Mouse (Mus musculus) liver, embryonic 11.5 days (tissue): Measurements from ENCODE around the gene Slc2a9. TPM values are rescaled to one million over a fixed set of nuclear protein-coding genes. Genes with fewer than 3 reads are reported as not detected.

Source experiments
- ATAC-seq: fragments of 200-750 bp; cut with Nextera tagmentation; replicated peaks from 2 replicates; pipeline ENCODE4 v1.8.0; 2017; ENCODE audit warnings: moderate number of reproducible peaks, mild to moderate bottlenecking, moderate TSS enrichment, moderate library complexity; ENCODE audit not compliant: low FRiP score
- DNase-seq: peaks from one replicate; pipeline ENCODE4 v3.0.0-alpha.2; 2017; ENCODE audit warnings: low spot score
- H3K27ac ChIP-seq: fragments of 300-500 bp; sonication (generic); 2 replicates; pipeline ENCODE4 v1.5.1; 2014; ENCODE audit warnings: mild to moderate bottlenecking, low read depth, low read length, control low read depth
- H3K27me3 ChIP-seq: fragments of 300-500 bp; sonication (generic); replicated peaks from 2 replicates; pipeline ENCODE4 v1.6.1; 2014; ENCODE audit warnings: low read length, mixed read lengths; ENCODE audit not compliant: control insufficient read depth, insufficient read depth
- H3K36me3 ChIP-seq: fragments of 300-500 bp; sonication (generic); 2 replicates; pipeline ENCODE4 v1.6.1; 2014; ENCODE audit warnings: mild to moderate bottlenecking, low read length, moderate library complexity, mixed read lengths; ENCODE audit not compliant: control insufficient read depth, insufficient read depth
- H3K4me1 ChIP-seq: fragments of 300-500 bp; sonication (generic); replicated peaks from 2 replicates; pipeline ENCODE4 v1.6.1; 2014; ENCODE audit warnings: low read length, mixed read lengths; ENCODE audit not compliant: control insufficient read depth, insufficient read depth
- H3K4me2 ChIP-seq: fragments of 300-500 bp; sonication (generic); 2 replicates; pipeline ENCODE4 v1.6.1; 2014; ENCODE audit warnings: mild to moderate bottlenecking, control low read depth, moderate library complexity
- H3K4me3 ChIP-seq: fragments of 300-500 bp; sonication (generic); 2 replicates; pipeline ENCODE4 v1.5.1; 2014; ENCODE audit warnings: low read depth, low read length, control low read depth
- H3K9ac ChIP-seq: fragments of 300-500 bp; sonication (generic); 2 replicates; pipeline ENCODE4 v1.6.1; 2014; ENCODE audit warnings: low read depth, low read length, control low read depth
- H3K9me3 ChIP-seq: fragments of 300-500 bp; sonication (generic); 2 replicates; pipeline ENCODE4 v1.6.1; 2016; ENCODE audit warnings: low read length, inconsistent platforms, mixed read lengths; ENCODE audit not compliant: control insufficient read depth
- WGBS: fragments of 180-500 bp; shearing (Covaris S2); extraction: QIAGEN DNeasy Blood & Tissue Kit; methylation state at CpG from one replicate; pipeline ENCODE4 v1.1.7; 2014; 5-methylcytosine and 5-hydroxymethylcytosine counted together
- polyA plus RNA-seq: library from polyadenylated mRNA; unstranded; fragments of >200 nt; fragmentation: Nextera tagmentation; extraction: Ambion mirVana; gene quantifications from 2 replicates; pipeline ENCODE4 v1.2.1, GENCODE M21; 2014

Gene Slc2a9
- polyA plus RNA-seq, 1 experiment from 2014 or later: 1.8 TPM

DNA sequence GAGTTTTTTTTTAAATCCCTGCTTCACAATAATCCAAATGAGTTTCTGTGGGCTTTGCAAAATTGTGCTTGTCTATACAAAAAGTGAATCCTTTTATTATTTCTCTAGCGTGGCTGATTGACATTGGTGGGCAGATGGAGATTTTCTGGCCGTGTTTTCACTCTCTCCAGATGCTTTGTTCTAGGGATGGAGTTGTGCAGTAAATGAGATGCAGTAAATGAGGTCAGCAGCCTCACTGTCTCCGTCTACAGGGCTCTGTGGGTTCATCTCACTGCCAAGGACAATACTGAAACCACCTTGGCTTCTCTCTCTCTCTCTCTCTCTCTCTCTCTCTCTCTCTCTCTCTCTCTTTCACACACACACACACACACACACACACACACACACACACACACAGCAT lies 99.3 kb downstream of the Slc2a9 start:
- no peak overlapping the region for H3K27ac ChIP-seq
- H3K4me1 ChIP-seq: no peaks in the 10 kb centered on the region
- no peak overlapping the region for H3K9ac ChIP-seq
- no peaks in the 10 kb centered on the region for H3K9me3 ChIP-seq
- H3K36me3 ChIP-seq: no peaks in the 10 kb centered on the region
- no peak overlapping the region for H3K4me3 ChIP-seq
- H3K27me3 ChIP-seq: no peaks in the 10 kb centered on the region
- WGBS: 60% methylated on average over 3 of the region's 3 CpGs
- DNase-seq (no peak), ATAC-seq (no peak)
- no peak overlapping the region for H3K4me2 ChIP-seq

GRCm38 (mm10) chr5:38402288-38402687 lies 100.7 kb downstream of the Slc2a9 start:
- H3K27me3 ChIP-seq: no peaks in the 10 kb centered on the region
- no peak overlapping the region for H3K9ac ChIP-seq
- H3K27ac ChIP-seq: no peak overlapping the region
- H3K4me2 ChIP-seq: no peak overlapping the region
- H3K36me3 ChIP-seq: no peaks in the 10 kb centered on the region
- ATAC-seq (no peak), DNase-seq (no peak)
- no peaks in the 10 kb centered on the region for H3K9me3 ChIP-seq
- no peaks in the 10 kb centered on the region for H3K4me1 ChIP-seq
- H3K4me3 ChIP-seq: no peak overlapping the region
- 80% methylated on average over 3 of the region's 3 CpGs for WGBS

GRCm38 (mm10) chr5:38388857-38389256 lies 114.1 kb downstream of the Slc2a9 start:
- WGBS: 33% methylated on average over 2 of the region's 2 CpGs
- H3K9ac ChIP-seq: no peak overlapping the region
- no peak overlapping the region for H3K27ac ChIP-seq
- no peaks in the 10 kb centered on the region for H3K4me1 ChIP-seq
- no peaks in the 10 kb centered on the region for H3K27me3 ChIP-seq
- H3K4me2 ChIP-seq: no peak overlapping the region
- no peaks in the 10 kb centered on the region for H3K9me3 ChIP-seq
- DNase-seq (no peak), ATAC-seq (no peak)
- H3K4me3 ChIP-seq: no peak overlapping the region
- H3K36me3 ChIP-seq: no peaks in the 10 kb centered on the region

DNA sequence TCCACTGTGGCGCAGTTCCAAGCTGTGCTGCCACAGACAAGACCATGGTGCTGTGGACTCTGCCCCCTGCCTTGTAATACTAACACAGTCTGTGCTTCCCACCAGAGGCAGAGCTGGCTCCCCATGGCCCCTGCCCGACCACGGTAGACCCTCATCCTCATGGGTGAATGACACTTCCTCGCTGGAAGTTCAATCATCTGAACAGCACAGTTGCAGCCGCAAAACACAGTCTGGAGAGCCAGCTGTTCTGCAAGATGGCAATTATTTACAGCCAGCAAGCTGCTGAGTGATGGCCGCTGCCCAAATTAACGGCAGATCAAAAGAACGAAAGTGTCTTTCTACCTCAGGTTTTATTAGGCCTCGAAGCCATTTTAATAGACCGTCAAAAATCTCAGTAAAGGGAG lies 114.5 kb downstream of the Slc2a9 start:
- 58% methylated on average over 10 of the region's 10 CpGs for WGBS
- no peak overlapping the region for H3K4me2 ChIP-seq

DNA sequence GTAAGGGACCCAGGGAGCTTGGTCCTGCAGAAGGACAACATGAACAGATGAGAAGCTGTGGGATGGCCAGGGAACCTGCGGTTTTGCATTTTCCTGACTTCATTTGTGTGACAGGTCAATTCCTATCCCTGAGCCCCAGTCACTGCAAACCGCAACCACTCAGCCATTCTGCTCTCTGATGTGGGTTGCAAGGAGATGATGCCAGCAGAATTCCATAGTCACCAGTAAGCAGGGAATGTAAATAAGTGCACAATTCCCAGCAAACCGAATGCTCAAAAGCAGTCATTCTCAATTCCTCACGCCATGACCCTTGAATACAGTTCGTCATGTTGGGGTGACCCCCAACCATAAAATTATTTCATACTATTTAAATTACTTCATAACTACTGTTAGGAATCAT lies 123.0 kb downstream of the Slc2a9 start:
- DNase-seq (no peak), ATAC-seq (no peak)
- H3K4me1 ChIP-seq: no peaks in the 10 kb centered on the region
- H3K9me3 ChIP-seq: no peaks in the 10 kb centered on the region
- H3K36me3 ChIP-seq: no peaks in the 10 kb centered on the region
- WGBS: 78% methylated on average over 5 of the region's 5 CpGs
- H3K27me3 ChIP-seq: no peaks in the 10 kb centered on the region
- H3K9ac ChIP-seq: no peak overlapping the region
- H3K4me2 ChIP-seq: no peak overlapping the region
- H3K27ac ChIP-seq: no peak overlapping the region
- no peak overlapping the region for H3K4me3 ChIP-seq

More for the DNA sequence above, 114.5 kb downstream of the Slc2a9 start:
- no peak overlapping the region for H3K27ac ChIP-seq
- H3K4me1 ChIP-seq: no peaks in the 10 kb centered on the region
- no peak for ATAC-seq
- no peak overlapping the region for H3K9ac ChIP-seq
- DNase-seq: no peak
- H3K27me3 ChIP-seq: no peaks in the 10 kb centered on the region
- no peak overlapping the region for H3K4me3 ChIP-seq
- no peaks in the 10 kb centered on the region for H3K36me3 ChIP-seq
- no peaks in the 10 kb centered on the region for H3K9me3 ChIP-seq

- Histone ChIP-seq H3K27ac (no peak overlapping the region), H3K36me3 (no peaks in the 10 kb centered on the region), H3K4me1 (no peaks in the 10 kb centered on the region), H3K9me3 (no peaks in the 10 kb centered on the region), H3K27me3 (no peaks in the 10 kb centered on the region), H3K4me2 (no peak overlapping the region), H3K4me3 (no peak overlapping the region), H3K9ac (no peak overlapping the region)
- 32% methylated on average over 5 of the region's 5 CpGs for WGBS
- ATAC-seq: no peak
- no peak for DNase-seq
Observed at GRCm38 (mm10) chr5:38372369-38372768, 130.6 kb downstream of the Slc2a9 start.

DNA sequence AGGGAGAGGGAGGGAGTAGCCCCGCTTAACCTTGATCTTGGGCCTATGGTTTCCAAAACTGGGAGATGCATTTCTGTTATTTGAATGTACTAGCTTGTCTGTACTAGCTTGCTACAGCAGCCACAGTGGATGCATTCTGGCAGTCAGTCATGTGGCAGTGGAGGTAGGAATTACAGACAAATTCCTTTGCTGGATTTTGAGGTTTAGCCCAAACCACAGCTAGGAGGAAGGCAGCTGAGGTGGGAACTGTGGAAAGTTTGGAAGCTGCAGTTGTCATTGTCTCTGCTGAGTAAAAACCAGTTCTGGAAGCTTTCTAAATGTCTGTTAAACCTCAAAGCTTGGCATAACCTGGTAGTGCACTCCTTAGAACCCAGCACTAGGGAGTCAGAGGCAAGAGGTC lies 131.6 kb downstream of the Slc2a9 start:
- no peaks in the 10 kb centered on the region for H3K36me3 ChIP-seq
- no peaks in the 10 kb centered on the region for H3K9me3 ChIP-seq
- H3K27ac ChIP-seq: no peak overlapping the region
- no peak overlapping the region for H3K4me3 ChIP-seq
- peaks cover 4% of the 10 kb centered on the region; the same call in 1 of the 2 replicates for H3K4me1 ChIP-seq
- no peak for DNase-seq
- no peaks in the 10 kb centered on the region for H3K27me3 ChIP-seq
- WGBS: 70% methylated on average over 1 of the region's 1 CpGs
- no peak for ATAC-seq
- no peak overlapping the region for H3K9ac ChIP-seq
- H3K4me2 ChIP-seq: no peak overlapping the region

GRCm38 (mm10) chr5:38366650-38367470 lies 136.1 kb downstream of the Slc2a9 start:
- H3K9me3 ChIP-seq: no peaks in the 10 kb centered on the region
- ATAC-seq: peak; percentile 68
- no peaks in the 10 kb centered on the region for H3K27me3 ChIP-seq
- no peaks in the 10 kb centered on the region for H3K36me3 ChIP-seq
- H3K4me1 ChIP-seq: peaks cover 7% of the 10 kb centered on the region; the same call in 1 of the 2 replicates
- H3K9ac ChIP-seq: peak overlapping the region; percentile 4; the same call in 1 of the 2 replicates
- peak overlapping the region; percentile 30 for H3K4me3 ChIP-seq
- H3K4me2 ChIP-seq: peak overlapping the region; percentile 70
- peak; percentile 49 for DNase-seq
- 12% methylated on average over 18 of the region's 18 CpGs for WGBS
- H3K27ac ChIP-seq: no peak overlapping the region

GRCm38 (mm10) chr5:38365521-38365920 lies 137.4 kb downstream of the Slc2a9 start:
- Histone ChIP-seq H3K27ac (no peak overlapping the region), H3K9ac (no peak overlapping the region), H3K4me3 (no peak overlapping the region), H3K9me3 (no peaks in the 10 kb centered on the region), H3K4me1 (peaks cover 7% of the 10 kb centered on the region; the same call in 1 of the 2 replicates), H3K4me2 (no peak overlapping the region), H3K36me3 (no peaks in the 10 kb centered on the region), H3K27me3 (no peaks in the 10 kb centered on the region)
- ATAC-seq (no peak), DNase-seq (no peak)
- WGBS: 53% methylated on average over 2 of the region's 2 CpGs
